Mouse (Mus musculus) E14TG2a.4 (cell line): ENCODE results near the gene Asic3.

Experiments used
- CTCF ChIP-seq: conservative IDR thresholded peaks from 2 replicates; pipeline ENCODE4 v1.5.1; 2014; ENCODE audit warnings: low read length
- POU5F1 ChIP-seq: IDR thresholded peaks from 2 replicates; pipeline ENCODE4 v1.6.1; 2014; ENCODE audit warnings: low read length, borderline replicate concordance

DNA sequence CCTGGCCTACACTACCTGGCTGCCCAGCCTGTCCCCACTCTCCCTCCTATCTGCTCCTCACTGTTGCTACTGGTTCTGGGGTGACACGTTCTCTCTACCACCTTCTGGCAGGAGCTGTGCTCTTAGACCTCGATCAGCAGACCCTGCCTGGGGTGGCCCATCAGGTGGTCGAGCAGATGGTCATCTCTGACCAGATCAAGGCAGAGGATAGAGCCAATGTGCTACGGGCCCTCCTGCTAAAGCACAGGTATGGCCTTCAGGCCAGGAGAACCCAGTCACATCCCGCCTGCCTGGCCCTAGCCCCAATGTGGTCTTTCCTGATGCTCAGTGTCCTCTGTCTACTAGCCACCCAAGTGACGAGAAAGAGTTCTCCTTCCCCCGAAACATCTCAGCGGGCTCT is 20.8 kb downstream of the Asic3 start:
- TF ChIP-seq CTCF (no peak), POU5F1 (no peak)
